Mouse (Mus musculus) brain, embryonic 14.5 days (tissue): ENCODE measurements around the gene Stk32c.

Experiments
- CTCF ChIP-seq: fragments of 200-500 bp; IDR thresholded peaks from 2 replicates; pipeline ENCODE4 v1.5.1; 2012; ENCODE audit warnings: inconsistent platforms, mild to moderate bottlenecking, moderate library complexity, borderline replicate concordance; ENCODE audit not compliant: insufficient read depth, insufficient read length; ENCODE audit errors: extremely low read depth
- POLR2A ChIP-seq: fragments of 200-500 bp; IDR thresholded peaks from 2 replicates; pipeline ENCODE4 v1.6.1; 2012; ENCODE audit warnings: mild to moderate bottlenecking, inconsistent platforms, borderline replicate concordance; ENCODE audit not compliant: poor library complexity, insufficient read depth, insufficient read length, severe bottlenecking; ENCODE audit errors: extremely low read depth

- TF ChIP-seq POLR2A (no peak), CTCF (no peak)
Measured at GRCm38 (mm10) chr7:139082281-139082680, 130.8 kb downstream of the Stk32c start.
